Mouse (Mus musculus) midbrain, embryonic 15.5 days (tissue): ENCODE data around the gene Hdac9. TPM values are rescaled to one million over a fixed set of nuclear protein-coding genes. Genes with fewer than 3 reads are reported as not detected.
"Not testable (repeated sequence)": the region's sequence is repeated elsewhere in the genome, so short reads cannot be mapped to it uniquely, and the experiment has no call there.

Source experiments
- ATAC-seq: fragments of 200-750 bp; cut with Nextera tagmentation; replicated peaks from 2 replicates; pipeline ENCODE4 v1.8.0; 2017; ENCODE audit warnings: moderate TSS enrichment
- H3K27ac ChIP-seq: fragments of 300-500 bp; sonication (generic); 2 replicates; pipeline ENCODE4 v1.5.1; 2015; ENCODE audit warnings: mild to moderate bottlenecking, inconsistent platforms
- H3K27me3 ChIP-seq: fragments of 300-500 bp; sonication (generic); replicated peaks from 2 replicates; pipeline ENCODE4 v1.6.1; 2015; ENCODE audit warnings: inconsistent platforms
- H3K36me3 ChIP-seq: fragments of 300-500 bp; sonication (generic); replicated peaks from 2 replicates; pipeline ENCODE4 v1.6.1; 2015; ENCODE audit warnings: inconsistent platforms
- H3K4me1 ChIP-seq: fragments of 300-500 bp; sonication (generic); 2 replicates; pipeline ENCODE4 v1.6.1; 2015; ENCODE audit warnings: inconsistent platforms
- H3K4me2 ChIP-seq: fragments of 300-500 bp; sonication (generic); 2 replicates; pipeline ENCODE4 v1.6.1; 2015; ENCODE audit warnings: inconsistent platforms, mild to moderate bottlenecking, moderate library complexity
- H3K4me3 ChIP-seq: fragments of 300-500 bp; sonication (generic); 2 replicates; pipeline ENCODE4 v1.5.1; 2015; ENCODE audit warnings: mild to moderate bottlenecking, inconsistent platforms
- H3K9ac ChIP-seq: fragments of 300-500 bp; sonication (generic); 2 replicates; pipeline ENCODE4 v1.6.1; 2015; ENCODE audit warnings: mild to moderate bottlenecking, inconsistent platforms
- H3K9me3 ChIP-seq: fragments of 300-500 bp; sonication (generic); 2 replicates; pipeline ENCODE4 v1.6.1; 2016; ENCODE audit warnings: inconsistent platforms
- WGBS: fragments of 180-500 bp; shearing (Covaris S2); methylation state at CpG from one replicate; pipeline ENCODE4 v1.1.7; 2015; ENCODE audit warnings: mixed read lengths; 5-methylcytosine and 5-hydroxymethylcytosine counted together
- polyA plus RNA-seq: library from polyadenylated mRNA; unstranded; fragments of >200 nt; fragmentation: Nextera tagmentation; extraction: Ambion mirVana; gene quantifications from 2 replicates; pipeline ENCODE4 v1.2.1, GENCODE M21; 2015

Gene Hdac9
- polyA plus RNA-seq, 1 experiment from 2014 or later = 10.8 TPM

DNA sequence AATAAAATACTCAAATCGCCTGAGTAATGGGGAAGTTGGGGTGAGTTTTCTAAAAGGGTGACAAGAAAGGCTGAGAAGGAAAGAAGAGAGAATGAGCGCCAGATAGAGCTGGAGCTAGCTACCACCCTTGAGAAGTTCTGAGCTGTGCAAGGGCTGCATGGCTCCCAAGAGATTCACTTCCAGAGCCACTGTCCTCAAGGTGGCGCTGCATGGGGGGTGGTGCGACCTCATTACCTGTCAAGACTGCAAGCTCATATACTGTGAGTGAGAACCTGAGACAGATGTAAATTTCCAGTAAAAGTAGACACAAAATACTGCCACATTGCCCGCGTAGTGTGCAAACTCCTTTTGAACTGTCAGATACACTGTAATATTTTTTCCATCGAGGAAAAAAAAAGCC is 865.8 kb downstream of the Hdac9 start:
- H3K36me3 ChIP-seq = no peaks in the 10 kb centered on the region
- H3K4me1 ChIP-seq = no peaks in the 10 kb centered on the region
- H3K27me3 ChIP-seq = no peaks in the 10 kb centered on the region
- H3K4me3 ChIP-seq = no peak overlapping the region
- whole genome bisulfite sequencing = 57% methylated on average over 7 of the region's 7 CpGs
- no peak overlapping the region for H3K4me2 ChIP-seq
- ATAC-seq = no peak
- no peaks in the 10 kb centered on the region for H3K9me3 ChIP-seq
- no peak overlapping the region for H3K9ac ChIP-seq
- no peak overlapping the region for H3K27ac ChIP-seq

DNA sequence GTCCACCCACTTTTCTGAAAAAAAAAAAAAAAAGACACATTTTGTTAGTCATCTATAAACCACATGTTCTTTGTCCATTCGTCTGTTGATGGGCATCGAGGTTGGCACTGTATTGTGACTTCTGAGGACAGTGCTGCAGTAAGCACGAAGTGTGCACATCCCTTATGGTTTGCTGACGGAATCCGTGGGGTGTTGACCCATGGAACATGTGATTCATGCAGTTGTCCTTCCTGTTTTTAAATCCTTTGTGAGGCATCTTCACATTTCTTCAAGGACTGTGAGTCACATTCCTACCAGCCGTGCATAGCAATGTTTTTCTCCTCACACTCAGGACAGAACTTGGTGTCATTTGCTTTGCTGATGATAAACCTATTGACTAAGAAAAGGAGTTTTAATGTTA is 875.9 kb downstream of the Hdac9 start:
- Histone ChIP-seq H3K4me1 (no peaks in the 10 kb centered on the region), H3K4me3 (no peak overlapping the region), H3K4me2 (no peak overlapping the region), H3K36me3 (no peaks in the 10 kb centered on the region), H3K9me3 (no peaks in the 10 kb centered on the region), H3K9ac (no peak overlapping the region), H3K27me3 (no peaks in the 10 kb centered on the region), H3K27ac (no peak overlapping the region)
- WGBS = 85% methylated on average over 6 of the region's 6 CpGs
- no peak for ATAC-seq

DNA sequence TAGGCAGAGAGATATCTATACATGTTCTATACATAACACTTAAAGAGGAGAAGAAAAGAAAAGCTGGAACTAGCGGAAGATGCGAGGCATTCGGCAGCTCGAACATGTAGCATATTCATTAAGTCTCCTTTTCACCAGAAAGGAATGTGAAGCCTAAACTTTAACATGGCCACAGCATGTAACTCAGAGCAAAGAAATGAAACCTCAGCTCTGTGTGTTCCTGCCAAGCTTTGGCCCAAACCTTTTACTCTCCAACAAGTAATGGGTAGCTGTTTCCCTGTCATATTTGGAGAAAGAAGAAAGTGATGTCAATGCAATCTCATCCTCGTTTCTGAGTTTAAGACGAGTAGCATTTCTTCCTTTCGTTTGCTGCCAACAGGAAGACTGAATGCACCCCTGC is 876.8 kb downstream of the Hdac9 start:
- no peak overlapping the region for H3K27ac ChIP-seq
- no peak overlapping the region for H3K9ac ChIP-seq
- no peaks in the 10 kb centered on the region for H3K36me3 ChIP-seq
- H3K4me1 ChIP-seq = no peaks in the 10 kb centered on the region
- H3K9me3 ChIP-seq = no peaks in the 10 kb centered on the region
- WGBS = 72% methylated on average over 7 of the region's 7 CpGs
- H3K4me3 ChIP-seq = no peak overlapping the region
- no peaks in the 10 kb centered on the region for H3K27me3 ChIP-seq
- H3K4me2 ChIP-seq = no peak overlapping the region
- ATAC-seq = no peak

GRCm38 (mm10) chr12:34009796-34010195 is 907.1 kb downstream of the Hdac9 start:
- not testable (repeated sequence) for H3K4me3 ChIP-seq, H3K27ac ChIP-seq, H3K4me1 ChIP-seq, ATAC-seq, H3K9ac ChIP-seq, H3K36me3 ChIP-seq, H3K9me3 ChIP-seq, H3K4me2 ChIP-seq, H3K27me3 ChIP-seq
- 97% methylated on average over 1 of the region's 1 CpGs for WGBS

Other genes with a start within 250 kb of the Hdac9 start
- not detected in 2 replicates for gene Prps1l1, start 67.7 kb upstream of the Hdac9 start, polyA plus RNA-seq
- 25.2 and 28.7 TPM in 2 replicates for gene Snx13, start 130.1 kb upstream of the Hdac9 start, polyA plus RNA-seq